Mouse (Mus musculus) ZHBTc4 (cell line): Measurements from ENCODE around the gene Stk24.

Source experiments
- DNase-seq: peaks from one replicate; pipeline ENCODE4 v3.0.0-alpha.2; 2011; ENCODE audit warnings: low read depth, low spot score

The Stk24 gene

GRCm38 (mm10) chr14:121314934-121315333, 64.9 kb downstream of the Stk24 start:
- no peak for DNase-seq

- no peak for DNase-seq
Observed at GRCm38 (mm10) chr14:121313283-121313682, 66.5 kb downstream of the Stk24 start.

- DNase-seq: no peak
Observed at GRCm38 (mm10) chr14:121311083-121311482, 68.7 kb downstream of the Stk24 start.

- no peak for DNase-seq
Observed at GRCm38 (mm10) chr14:121310325-121311080, 69.3 kb downstream of the Stk24 start.

GRCm38 (mm10) chr14:121309909-121310308, 69.9 kb downstream of the Stk24 start:
- DNase-seq: peak; percentile 55

- peak; percentile 85 for DNase-seq
Observed at GRCm38 (mm10) chr14:121305316-121306064, 74.3 kb downstream of the Stk24 start.

GRCm38 (mm10) chr14:121304523-121304922, 75.3 kb downstream of the Stk24 start:
- DNase-seq: no peak

GRCm38 (mm10) chr14:121299093-121299492, 80.7 kb downstream of the Stk24 start:
- DNase-seq: no peak

GRCm38 (mm10) chr14:121298537-121298936, 81.3 kb downstream of the Stk24 start:
- no peak for DNase-seq

GRCm38 (mm10) chr14:121297103-121297502, 82.7 kb downstream of the Stk24 start:
- no peak for DNase-seq

GRCm38 (mm10) chr14:121294484-121294883, 85.3 kb downstream of the Stk24 start:
- DNase-seq: no peak

GRCm38 (mm10) chr14:121292391-121292790, 87.4 kb downstream of the Stk24 start:
- DNase-seq: no peak

- DNase-seq: no peak
Observed at GRCm38 (mm10) chr14:121291881-121292280, 87.9 kb downstream of the Stk24 start.

- no peak for DNase-seq
Observed at GRCm38 (mm10) chr14:121285379-121286120, 94.3 kb downstream of the Stk24 start.

GRCm38 (mm10) chr14:121281336-121281710, 98.5 kb downstream of the Stk24 start:
- DNase-seq: no peak

GRCm38 (mm10) chr14:121280601-121281335, 99.0 kb downstream of the Stk24 start:
- no peak for DNase-seq

- peak; percentile 90 for DNase-seq
Observed at GRCm38 (mm10) chr14:121279106-121279505, 100.7 kb downstream of the Stk24 start.

- DNase-seq: no peak
Observed at GRCm38 (mm10) chr14:121276016-121276415, 103.8 kb downstream of the Stk24 start.

GRCm38 (mm10) chr14:121274985-121275384, 104.8 kb downstream of the Stk24 start:
- no peak for DNase-seq

GRCm38 (mm10) chr14:121270490-121270889, 109.3 kb downstream of the Stk24 start:
- no peak for DNase-seq

- peak; percentile 94 for DNase-seq
Observed at GRCm38 (mm10) chr14:121267801-121268200, 112.0 kb downstream of the Stk24 start.

GRCm38 (mm10) chr14:121264453-121264852, 115.4 kb downstream of the Stk24 start:
- DNase-seq: no peak
